Mouse (Mus musculus): ENCODE measurements around the gene Nup153. TPM values are rescaled to one million over a fixed set of nuclear protein-coding genes. Genes with fewer than 3 reads are reported as not detected.

The Nup153 gene
- polyA plus RNA-seq, 1 experiment from 2014 or later, result 8.0 TPM

GRCm38 (mm10) chr13:46726288-46727037 is 1.3 kb downstream of the Nup153 start:
- Histone ChIP-seq H3K36me3 (replicated peaks; ENCODE audit: insufficient read depth, low read length) (no peaks in the 10 kb centered on the region), H3K4me2 (ENCODE audit: low read depth, low read length) (peak overlapping the region; percentile 89), H3K4me3 (ENCODE audit: low read depth, low read length) (peak overlapping the region; percentile 74), H3K4me1 (ENCODE audit: insufficient read depth) (peaks cover 20% of the 10 kb centered on the region), H3K9ac (replicated peaks) (peak overlapping the region; percentile 81), H3K9me3 (ENCODE audit: low read length) (no peaks in the 10 kb centered on the region), H3K27me3 (ENCODE audit: insufficient read depth, low read length) (no peaks in the 10 kb centered on the region), H3K27ac (ENCODE audit: low read depth) (peak overlapping the region; percentile 95)
- peak; percentile 48 for DNase-seq
- TF ChIP-seq EP300 (IDR thresholded peaks at IDR 0.05; ENCODE audit: low read depth), result no peak
- peak; percentile 12 for TF ChIP-seq CTCF (IDR thresholded peaks at IDR 0.05; ENCODE audit: low read depth)
- ATAC-seq, result no peak
- under 1% methylated on average over 30 of the region's 30 CpGs for WGBS (ENCODE audit: insufficient replicate concordance)

GRCm38 (mm10) chr13:46725227-46725626 is 2.5 kb downstream of the Nup153 start:
- Histone ChIP-seq H3K4me2 (ENCODE audit: low read depth, low read length) (peak overlapping the region; percentile 89), H3K9me3 (ENCODE audit: low read length) (no peaks in the 10 kb centered on the region), H3K4me1 (ENCODE audit: insufficient read depth) (peaks cover 23% of the 10 kb centered on the region), H3K27me3 (ENCODE audit: insufficient read depth, low read length) (no peaks in the 10 kb centered on the region), H3K27ac (ENCODE audit: low read depth) (peak overlapping the region; percentile 39), H3K4me3 (ENCODE audit: low read depth, low read length) (peak overlapping the region; percentile 74), H3K9ac (replicated peaks) (peak overlapping the region; percentile 8), H3K36me3 (replicated peaks; ENCODE audit: insufficient read depth, low read length) (no peaks in the 10 kb centered on the region)
- ATAC-seq (no peak), DNase-seq (peak; percentile 24)
- TF ChIP-seq CTCF (IDR thresholded peaks at IDR 0.05; ENCODE audit: low read depth) (no peak), EP300 (IDR thresholded peaks at IDR 0.05; ENCODE audit: low read depth) (peak; percentile 70)
- WGBS (ENCODE audit: insufficient replicate concordance), result 15% methylated on average over 2 of the region's 2 CpGs

GRCm38 (mm10) chr13:46724371-46724770 is 3.4 kb downstream of the Nup153 start:
- Histone ChIP-seq H3K9ac (replicated peaks) (peak overlapping the region; percentile 8; the same call in 1 of the 2 replicates), H3K36me3 (replicated peaks; ENCODE audit: insufficient read depth, low read length) (no peaks in the 10 kb centered on the region; the same call in 1 of the 2 replicates), H3K27me3 (ENCODE audit: insufficient read depth, low read length) (no peaks in the 10 kb centered on the region), H3K4me2 (ENCODE audit: low read depth, low read length) (peak overlapping the region; percentile 89), H3K27ac (ENCODE audit: low read depth) (peak overlapping the region; percentile 39; the same call in 1 of the 2 replicates), H3K4me3 (ENCODE audit: low read depth, low read length) (peak overlapping the region; percentile 74), H3K9me3 (ENCODE audit: low read length) (no peaks in the 10 kb centered on the region), H3K4me1 (ENCODE audit: insufficient read depth) (peaks cover 26% of the 10 kb centered on the region)
- TF ChIP-seq EP300 (IDR thresholded peaks at IDR 0.05; ENCODE audit: low read depth), result no peak
- TF ChIP-seq CTCF (IDR thresholded peaks at IDR 0.05; ENCODE audit: low read depth), result peak; percentile 60
- DNase-seq (no peak), ATAC-seq (no peak)

- peaks cover 9% of the 10 kb centered on the region; the same call in 1 of the 2 replicates for H3K36me3 ChIP-seq (replicated peaks; ENCODE audit: insufficient read depth, low read length)
- no peak overlapping the region for H3K9ac ChIP-seq (replicated peaks)
- ATAC-seq, result no peak
- TF ChIP-seq CTCF (IDR thresholded peaks at IDR 0.05; ENCODE audit: low read depth) (no peak), EP300 (IDR thresholded peaks at IDR 0.05; ENCODE audit: low read depth) (no peak)
- H3K27me3 ChIP-seq (ENCODE audit: insufficient read depth, low read length), result no peaks in the 10 kb centered on the region
- no peak overlapping the region for H3K27ac ChIP-seq (ENCODE audit: low read depth)
- no peaks in the 10 kb centered on the region for H3K9me3 ChIP-seq (ENCODE audit: low read length)
- peaks cover 26% of the 10 kb centered on the region for H3K4me1 ChIP-seq (ENCODE audit: insufficient read depth)
- H3K4me3 ChIP-seq (ENCODE audit: low read depth, low read length), result no peak overlapping the region
- peak overlapping the region; percentile 16; the same call in 1 of the 2 replicates for H3K4me2 ChIP-seq (ENCODE audit: low read depth, low read length)
- no peak for DNase-seq
Measured at GRCm38 (mm10) chr13:46721009-46721408, 6.7 kb downstream of the Nup153 start.

- Histone ChIP-seq H3K36me3 (replicated peaks; ENCODE audit: insufficient read depth, low read length) (peaks cover 20% of the 10 kb centered on the region), H3K9me3 (ENCODE audit: low read length) (no peaks in the 10 kb centered on the region), H3K27me3 (ENCODE audit: insufficient read depth, low read length) (no peaks in the 10 kb centered on the region), H3K9ac (replicated peaks) (no peak overlapping the region), H3K4me2 (ENCODE audit: low read depth, low read length) (peak overlapping the region; percentile 7), H3K4me3 (ENCODE audit: low read depth, low read length) (no peak overlapping the region), H3K4me1 (ENCODE audit: insufficient read depth) (peaks cover 14% of the 10 kb centered on the region; the same call in 1 of the 2 replicates), H3K27ac (ENCODE audit: low read depth) (no peak overlapping the region)
- 57% methylated on average over 5 of the region's 5 CpGs for WGBS (ENCODE audit: insufficient replicate concordance)
- TF ChIP-seq CTCF (IDR thresholded peaks at IDR 0.05; ENCODE audit: low read depth) (no peak), EP300 (IDR thresholded peaks at IDR 0.05; ENCODE audit: low read depth) (no peak)
- no peak for DNase-seq
- no peak for ATAC-seq
Measured at GRCm38 (mm10) chr13:46718893-46719400, 8.8 kb downstream of the Nup153 start.

GRCm38 (mm10) chr13:46715976-46716639 is 11.6 kb downstream of the Nup153 start:
- TF ChIP-seq CTCF (IDR thresholded peaks at IDR 0.05; ENCODE audit: low read depth) (no peak), EP300 (IDR thresholded peaks at IDR 0.05; ENCODE audit: low read depth) (no peak)
- Histone ChIP-seq H3K27me3 (ENCODE audit: insufficient read depth, low read length) (no peaks in the 10 kb centered on the region), H3K4me3 (ENCODE audit: low read depth, low read length) (no peak overlapping the region), H3K36me3 (replicated peaks; ENCODE audit: insufficient read depth, low read length) (peaks cover 44% of the 10 kb centered on the region), H3K4me2 (ENCODE audit: low read depth, low read length) (no peak overlapping the region), H3K9ac (replicated peaks) (no peak overlapping the region), H3K27ac (ENCODE audit: low read depth) (no peak overlapping the region), H3K9me3 (ENCODE audit: low read length) (no peaks in the 10 kb centered on the region), H3K4me1 (ENCODE audit: insufficient read depth) (0 out of 2 replicates have a peak, but pooled peaks cover 10% of the 10 kb centered on the region)
- no peak for DNase-seq
- 56% methylated on average over 3 of the region's 3 CpGs for WGBS (ENCODE audit: insufficient replicate concordance)
- ATAC-seq, result no peak; the same call in 1 of the 2 replicates

Data from liver, postnatal 0 days (tissue).